Mouse (Mus musculus) forebrain, postnatal 0 days (tissue): Measurements from ENCODE around the gene Arhgap44. TPM values are rescaled to one million over a fixed set of nuclear protein-coding genes. Genes with fewer than 3 reads are reported as not detected.

Source experiments
- ATAC-seq: fragments of 200-750 bp; cut with Nextera tagmentation; 2 replicates; pipeline ENCODE4 v1.8.0; 2017; ENCODE audit warnings: mild to moderate bottlenecking, moderate library complexity
- DNase-seq: peaks from one replicate; pipeline ENCODE4 v3.0.0-alpha.2; 2015
- H3K27ac ChIP-seq: fragments of 300-500 bp; sonication (generic); 2 replicates; pipeline ENCODE4 v1.5.1; 2014; ENCODE audit warnings: low read depth, mild to moderate bottlenecking, antibody characterized with exemption, low read length, moderate library complexity, mixed read lengths
- H3K27me3 ChIP-seq: fragments of 300-500 bp; sonication (generic); 2 replicates; pipeline ENCODE4 v1.6.1; 2014; ENCODE audit warnings: mild to moderate bottlenecking, low read length, mixed read lengths; ENCODE audit not compliant: insufficient read depth
- H3K36me3 ChIP-seq: fragments of 300-500 bp; sonication (generic); 2 replicates; pipeline ENCODE4 v1.6.1; 2014; ENCODE audit warnings: mild to moderate bottlenecking, moderate library complexity; ENCODE audit not compliant: insufficient read depth
- H3K4me1 ChIP-seq: fragments of 300-500 bp; sonication (generic); 2 replicates; pipeline ENCODE4 v1.6.1; 2014; ENCODE audit warnings: antibody characterized with exemption; ENCODE audit not compliant: insufficient read depth
- H3K4me2 ChIP-seq: fragments of 300-500 bp; sonication (generic); 2 replicates; pipeline ENCODE4 v1.6.1; 2014; ENCODE audit warnings: low read depth, mild to moderate bottlenecking, moderate library complexity
- H3K4me3 ChIP-seq: fragments of 300-500 bp; sonication (generic); 2 replicates; pipeline ENCODE4 v1.5.1; 2014; ENCODE audit warnings: low read depth, low read length, mixed read lengths
- H3K9ac ChIP-seq: fragments of 300-500 bp; sonication (generic); 2 replicates; pipeline ENCODE4 v1.6.1; 2014; ENCODE audit warnings: mild to moderate bottlenecking
- H3K9me3 ChIP-seq: fragments of 300-500 bp; sonication (generic); 2 replicates; pipeline ENCODE4 v1.6.1; 2016; ENCODE audit warnings: low read length
- CTCF ChIP-seq: sonication (generic); IDR thresholded peaks from 2 replicates; pipeline ENCODE4 v1.5.1; 2016; ENCODE audit warnings: antibody characterized with exemption, control low read depth, low read depth
- WGBS: fragments of 180-500 bp; shearing (Covaris S2); extraction: QIAGEN DNeasy Blood & Tissue Kit; methylation state at CpG from one replicate; pipeline ENCODE4 v1.1.7; 2014; 5-methylcytosine and 5-hydroxymethylcytosine counted together
- polyA plus RNA-seq: library from polyadenylated mRNA; unstranded; fragments of >200 nt; fragmentation: Nextera tagmentation; extraction: Ambion mirVana; gene quantifications from 2 replicates; pipeline ENCODE4 v1.2.1, GENCODE M21; 2015
- total RNA-seq: library from RNA; depleted of rRNA; stranded (reverse); fragments of >200 nt; gene quantifications from 2 replicates; pipeline ENCODE4 v1.2.3, GENCODE M21; 2014

Gene Arhgap44
- total and polyA plus RNA-seq, 2 experiments from 2014 or later = 17.4 to 29.6 TPM

DNA sequence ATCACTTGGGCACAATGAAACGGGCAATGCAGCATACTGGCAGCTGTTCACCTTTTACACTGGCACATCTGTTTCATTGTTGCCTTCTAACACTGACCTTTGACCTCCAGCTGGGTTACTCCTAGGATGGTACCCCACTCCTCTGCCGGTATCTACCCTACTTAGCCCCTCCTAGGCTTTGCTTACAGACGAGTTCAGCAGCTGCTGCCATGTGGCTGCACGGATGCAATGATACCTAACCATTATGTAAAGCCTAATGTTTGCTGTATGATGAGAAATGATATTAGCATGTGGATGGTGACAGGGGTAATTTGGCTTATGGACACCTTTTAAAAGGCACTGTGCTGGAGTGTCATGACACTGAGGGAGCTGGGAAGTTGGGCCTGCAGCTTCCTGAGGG is 55.6 kb downstream of the Arhgap44 start:
- no peak overlapping the region for H3K27ac ChIP-seq
- no peak for TF ChIP-seq CTCF
- no peak for DNase-seq

GRCm38 (mm10) chr11:65104076-65104475 is 58.7 kb downstream of the Arhgap44 start:
- TF ChIP-seq CTCF = no peak
- Histone ChIP-seq H3K36me3 (no peaks in the 10 kb centered on the region), H3K27ac (no peak overlapping the region), H3K4me1 (no peaks in the 10 kb centered on the region), H3K9me3 (no peaks in the 10 kb centered on the region), H3K4me2 (no peak overlapping the region), H3K9ac (no peak overlapping the region), H3K4me3 (no peak overlapping the region), H3K27me3 (no peaks in the 10 kb centered on the region)
- WGBS = 96% methylated on average over 3 of the region's 3 CpGs
- ATAC-seq (no peak), DNase-seq (no peak)

More for the DNA sequence above, 55.6 kb downstream of the Arhgap44 start:
- no peaks in the 10 kb centered on the region for H3K36me3 ChIP-seq
- no peaks in the 10 kb centered on the region for H3K4me1 ChIP-seq
- no peaks in the 10 kb centered on the region for H3K27me3 ChIP-seq
- H3K4me3 ChIP-seq = no peak overlapping the region
- no peak overlapping the region for H3K9ac ChIP-seq
- WGBS = 79% methylated on average over 4 of the region's 4 CpGs
- H3K4me2 ChIP-seq = no peak overlapping the region
- H3K9me3 ChIP-seq = no peaks in the 10 kb centered on the region
- no peak for ATAC-seq

GRCm38 (mm10) chr11:65101206-65101605 is 61.6 kb downstream of the Arhgap44 start:
- H3K4me1 ChIP-seq = no peaks in the 10 kb centered on the region
- H3K4me3 ChIP-seq = no peak overlapping the region
- H3K36me3 ChIP-seq = no peaks in the 10 kb centered on the region
- H3K4me2 ChIP-seq = no peak overlapping the region
- no peak for TF ChIP-seq CTCF
- ATAC-seq = no peak
- DNase-seq = no peak
- WGBS = 78% methylated on average over 11 of the region's 11 CpGs
- no peak overlapping the region for H3K9ac ChIP-seq
- no peak overlapping the region for H3K27ac ChIP-seq
- H3K9me3 ChIP-seq = no peaks in the 10 kb centered on the region
- H3K27me3 ChIP-seq = no peaks in the 10 kb centered on the region

DNA sequence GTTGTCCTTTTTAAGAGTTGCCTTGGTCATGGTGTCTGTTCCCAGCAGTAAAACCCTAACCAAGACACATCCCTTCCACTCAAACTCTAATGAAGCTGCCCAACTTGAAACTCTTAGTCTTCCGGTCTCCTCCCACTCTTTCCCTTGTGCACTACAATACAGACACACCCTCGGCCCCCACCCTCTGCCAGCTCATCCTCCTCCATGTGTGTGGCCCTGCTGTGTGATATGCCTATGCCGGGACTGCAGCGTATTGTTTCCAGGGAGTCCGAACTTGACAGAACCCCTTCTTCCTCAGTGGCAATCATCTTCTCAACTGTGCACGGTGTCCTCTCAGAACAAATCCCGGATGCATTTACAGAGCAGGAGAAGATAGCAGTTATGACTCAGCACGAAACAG is 62.7 kb downstream of the Arhgap44 start:
- no peak for DNase-seq
- H3K36me3 ChIP-seq = no peaks in the 10 kb centered on the region
- H3K4me2 ChIP-seq = no peak overlapping the region
- no peak for TF ChIP-seq CTCF
- no peak overlapping the region for H3K4me3 ChIP-seq
- 95% methylated on average over 8 of the region's 8 CpGs for WGBS
- no peaks in the 10 kb centered on the region for H3K4me1 ChIP-seq
- no peak for ATAC-seq
- H3K27ac ChIP-seq = no peak overlapping the region
- no peaks in the 10 kb centered on the region for H3K9me3 ChIP-seq
- no peaks in the 10 kb centered on the region for H3K27me3 ChIP-seq
- H3K9ac ChIP-seq = no peak overlapping the region

GRCm38 (mm10) chr11:65097526-65098070 is 65.2 kb downstream of the Arhgap44 start:
- Histone ChIP-seq H3K36me3 (no peaks in the 10 kb centered on the region), H3K27ac (no peak overlapping the region), H3K9ac (no peak overlapping the region), H3K9me3 (no peaks in the 10 kb centered on the region), H3K4me3 (no peak overlapping the region), H3K4me1 (no peaks in the 10 kb centered on the region), H3K4me2 (no peak overlapping the region), H3K27me3 (no peaks in the 10 kb centered on the region)
- no peak for DNase-seq
- ATAC-seq = no peak
- WGBS = 88% methylated on average over 4 of the region's 4 CpGs
- TF ChIP-seq CTCF = no peak

DNA sequence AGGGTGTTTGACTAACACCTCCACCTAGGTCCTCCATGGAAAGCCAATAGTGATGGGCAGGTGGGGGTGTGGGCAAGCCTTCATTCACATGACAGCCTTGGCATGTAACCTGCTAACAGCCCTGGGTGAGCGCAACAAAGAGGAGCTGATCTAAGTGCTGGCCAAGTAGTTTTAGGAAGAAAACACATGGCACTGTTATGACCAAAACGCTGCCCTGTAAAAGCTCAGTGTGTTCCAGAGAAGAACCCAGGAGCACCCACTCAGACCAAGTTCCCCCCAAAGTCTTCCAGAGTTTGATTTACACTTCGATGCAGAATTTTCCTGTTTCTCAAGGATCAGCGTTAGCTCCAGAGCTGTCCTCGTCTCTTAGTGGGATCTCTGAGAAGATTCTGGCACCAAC is 65.9 kb downstream of the Arhgap44 start:
- Histone ChIP-seq H3K4me1 (no peaks in the 10 kb centered on the region), H3K4me2 (no peak overlapping the region), H3K36me3 (no peaks in the 10 kb centered on the region), H3K9ac (no peak overlapping the region), H3K9me3 (no peaks in the 10 kb centered on the region), H3K27me3 (no peaks in the 10 kb centered on the region), H3K4me3 (no peak overlapping the region), H3K27ac (no peak overlapping the region)
- DNase-seq = no peak
- ATAC-seq = no peak
- TF ChIP-seq CTCF = no peak
- WGBS = 91% methylated on average over 5 of the region's 5 CpGs

- no peak overlapping the region for H3K4me2 ChIP-seq
- no peaks in the 10 kb centered on the region for H3K36me3 ChIP-seq
- DNase-seq (no peak), ATAC-seq (no peak)
- H3K9me3 ChIP-seq = no peaks in the 10 kb centered on the region
- no peak overlapping the region for H3K9ac ChIP-seq
- no peaks in the 10 kb centered on the region for H3K4me1 ChIP-seq
- TF ChIP-seq CTCF = no peak
- no peaks in the 10 kb centered on the region for H3K27me3 ChIP-seq
- H3K27ac ChIP-seq = no peak overlapping the region
- no peak overlapping the region for H3K4me3 ChIP-seq
- 76% methylated on average over 8 of the region's 8 CpGs for WGBS
These were observed 69.9 kb downstream of the Arhgap44 start for GRCm38 (mm10) chr11:65092851-65093250.
